Mouse (Mus musculus): ENCODE data around the gene Inafm2.

GRCm38 (mm10) chr2:118759828-118760227 is 14.3 kb downstream of the Inafm2 start:
- TF ChIP-seq POLR2A (IDR thresholded peaks at IDR 0.05; ENCODE audit: borderline replicate concordance, extremely low read depth, insufficient read depth, insufficient read length, poor library complexity, severe bottlenecking) (no peak), CTCF (IDR thresholded peaks at IDR 0.05; ENCODE audit: borderline replicate concordance, extremely low read depth, insufficient read depth, insufficient read length) (peak; percentile 80)

Measured in brain, embryonic 14.5 days (tissue).